Mouse (Mus musculus): ENCODE measurements at regions not wholly inside any gene's neighbourhood (a gene's known extent, or its start where the extent isn't known, plus 50 kb on each side); places are given as distances from the start of the nearest gene placed in this dataset.

- no peak for DNase-seq
Observed at GRCm38 (mm10) chr2:128374926-128375325, 216.1 kb upstream of the Spdye4c start.

DNA sequence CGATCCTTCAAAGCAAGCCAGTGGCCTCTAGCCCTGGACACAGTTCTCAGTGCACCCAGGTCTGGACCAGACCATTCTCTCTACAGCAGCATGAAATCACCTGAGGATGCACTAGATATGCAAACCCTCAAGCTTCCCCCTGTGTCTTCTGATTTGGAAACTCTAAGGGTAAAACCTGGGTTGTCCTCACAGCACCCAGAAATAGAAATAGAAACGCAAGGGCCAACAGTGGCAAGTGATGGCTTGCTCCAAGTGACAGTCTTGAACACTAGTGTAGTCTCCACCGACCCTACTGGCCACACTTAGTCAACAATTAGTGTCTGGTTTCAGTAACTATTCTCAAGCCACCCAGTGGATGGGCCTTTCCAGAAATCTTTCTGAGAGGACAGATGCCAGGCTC is 215.2 kb upstream of the Spdye4c start:
- no peak for DNase-seq

- no peak for DNase-seq
Observed at GRCm38 (mm10) chr2:128377176-128377575, 213.8 kb upstream of the Spdye4c start.

DNA sequence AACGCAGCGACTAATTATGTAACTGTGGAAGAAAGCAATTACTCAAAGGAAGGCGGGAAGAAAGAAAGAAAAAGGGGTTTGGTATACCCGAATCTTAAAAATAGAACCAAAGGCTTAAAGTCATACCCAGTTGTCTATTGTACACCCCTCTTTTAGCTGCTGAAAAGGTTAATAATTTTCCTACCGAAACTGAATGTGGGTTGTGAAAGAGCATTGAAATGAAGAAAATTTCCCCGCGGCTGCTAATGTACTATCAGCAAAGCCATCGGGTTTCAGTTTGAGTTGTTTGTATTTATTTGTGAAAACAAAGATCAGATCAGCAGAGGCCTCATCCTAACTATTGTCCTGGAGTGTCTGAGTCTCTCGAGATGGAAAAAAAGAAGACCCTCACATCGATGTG is 213.3 kb upstream of the Spdye4c start:
- DNase-seq = no peak

DNA sequence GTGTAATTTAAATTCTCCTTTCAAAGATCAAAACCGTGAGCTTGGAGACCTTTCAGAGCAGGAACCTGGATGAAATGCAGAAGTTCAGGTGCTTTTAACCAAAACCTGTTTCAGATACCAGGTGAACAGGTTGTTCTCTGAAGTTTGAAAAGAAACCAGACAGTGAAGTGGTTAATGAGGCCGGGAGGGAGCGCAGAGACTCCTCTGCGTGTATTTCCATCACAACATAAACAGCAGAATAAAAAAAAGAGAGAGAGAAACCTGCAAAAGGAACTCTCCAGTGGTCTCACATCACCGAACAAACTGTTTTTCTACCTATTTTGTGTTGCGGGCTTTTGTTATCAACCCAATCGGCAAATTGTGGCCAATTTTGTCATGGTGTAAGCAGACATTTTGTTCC is 212.6 kb upstream of the Spdye4c start:
- no peak for DNase-seq

DNA sequence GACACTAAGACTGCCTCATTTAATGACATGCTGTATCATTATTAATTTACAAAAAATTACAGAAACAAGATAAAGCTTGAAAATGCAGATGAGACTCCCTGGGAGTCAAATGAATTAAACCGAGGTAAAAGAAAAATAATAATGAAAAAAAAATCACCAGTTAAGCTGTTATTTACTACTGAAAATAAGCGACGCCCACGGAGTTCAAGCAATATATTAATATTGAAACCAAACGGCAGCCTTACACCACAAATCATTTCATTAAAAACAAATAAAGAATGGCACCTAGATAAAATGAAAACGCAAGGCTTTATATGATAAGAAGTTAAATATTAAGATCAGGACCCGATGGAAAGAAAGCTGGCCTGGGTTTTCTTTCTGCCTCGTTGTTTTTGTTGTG is 211.9 kb upstream of the Spdye4c start:
- DNase-seq = no peak

GRCm38 (mm10) chr2:128379554-128379953 is 211.5 kb upstream of the Spdye4c start:
- no peak for DNase-seq

- DNase-seq = no peak
Observed at GRCm38 (mm10) chr2:128380581-128380980, 210.4 kb upstream of the Spdye4c start.

DNA sequence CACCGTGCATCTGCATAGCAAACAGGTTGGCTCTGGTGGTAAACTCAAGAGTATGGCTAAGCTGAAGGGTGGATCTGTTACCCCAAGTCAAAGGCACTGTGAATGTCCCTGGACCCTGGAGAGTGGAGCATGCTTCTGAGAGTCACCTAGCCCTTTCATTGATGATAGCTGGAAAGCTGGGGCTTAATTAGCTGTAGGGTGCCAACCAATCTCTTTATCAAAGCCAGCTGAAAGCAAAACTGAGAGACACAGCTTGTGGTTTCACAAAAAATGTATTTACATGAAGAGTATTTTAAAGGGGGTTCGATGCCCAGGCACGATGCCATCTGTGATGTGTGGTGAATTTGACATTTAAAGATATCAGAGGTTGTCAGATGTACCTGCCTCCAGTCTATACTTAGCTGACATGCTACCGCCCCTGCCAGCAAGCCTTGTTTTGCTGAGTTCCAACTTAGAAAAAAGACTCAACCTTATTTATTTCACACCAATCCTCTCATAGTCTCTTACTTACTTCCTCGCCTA is 209.3 kb upstream of the Spdye4c start:
- DNase-seq = no peak

- DNase-seq = no peak
Observed at GRCm38 (mm10) chr2:128382473-128382872, 208.5 kb upstream of the Spdye4c start.

DNA sequence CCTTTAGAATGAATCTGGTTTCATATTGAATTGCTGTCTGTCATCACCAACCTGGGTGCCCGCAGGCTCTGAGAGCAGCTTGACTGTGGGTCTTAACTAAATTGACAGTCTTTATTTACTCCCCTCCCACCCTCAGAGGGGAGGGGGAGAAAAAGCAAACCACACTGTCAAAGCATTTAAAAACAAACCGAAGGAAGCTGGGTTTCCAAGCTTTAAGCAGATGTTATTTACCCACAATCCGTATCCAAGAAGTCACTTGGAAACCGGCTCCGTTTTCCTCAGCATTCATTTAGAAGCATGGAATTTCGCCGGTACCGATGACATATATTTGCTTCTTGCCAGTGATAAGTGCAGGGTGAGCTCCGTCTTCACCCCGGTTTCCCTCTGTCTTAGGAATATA is 206.4 kb upstream of the Spdye4c start:
- DNase-seq = no peak

GRCm38 (mm10) chr2:128386846-128387621 is 204.0 kb upstream of the Spdye4c start:
- no peak for DNase-seq

DNA sequence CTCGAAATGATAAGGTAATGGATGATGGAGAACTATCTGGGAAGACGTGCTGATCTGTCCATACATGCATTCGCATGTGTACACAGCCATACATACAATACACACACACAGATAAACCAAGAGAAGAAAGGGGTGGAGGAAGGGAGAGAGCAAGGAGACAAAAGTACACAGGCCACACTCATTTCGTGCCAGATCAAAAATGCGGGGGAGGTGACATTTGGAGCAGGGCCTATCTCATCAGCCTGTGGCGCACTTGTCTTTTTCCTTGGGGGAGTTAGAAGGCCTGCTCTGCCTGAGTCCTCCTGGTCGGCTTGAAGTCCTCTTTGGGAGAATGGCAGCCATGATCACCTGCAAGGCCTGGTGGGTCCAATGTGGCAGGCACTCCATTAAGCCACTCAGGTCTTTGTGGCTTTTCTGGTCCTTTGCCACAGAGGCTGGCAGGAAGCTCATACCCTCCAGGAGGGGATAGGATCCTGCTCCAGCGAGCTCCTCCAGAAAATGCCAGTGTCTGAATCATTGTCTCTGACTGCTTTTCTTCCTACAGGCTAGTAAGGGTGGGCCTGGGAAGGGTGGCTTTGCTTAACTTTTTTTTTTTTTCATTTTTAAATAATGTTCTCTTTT is 203.0 kb upstream of the Spdye4c start:
- no peak for DNase-seq

DNA sequence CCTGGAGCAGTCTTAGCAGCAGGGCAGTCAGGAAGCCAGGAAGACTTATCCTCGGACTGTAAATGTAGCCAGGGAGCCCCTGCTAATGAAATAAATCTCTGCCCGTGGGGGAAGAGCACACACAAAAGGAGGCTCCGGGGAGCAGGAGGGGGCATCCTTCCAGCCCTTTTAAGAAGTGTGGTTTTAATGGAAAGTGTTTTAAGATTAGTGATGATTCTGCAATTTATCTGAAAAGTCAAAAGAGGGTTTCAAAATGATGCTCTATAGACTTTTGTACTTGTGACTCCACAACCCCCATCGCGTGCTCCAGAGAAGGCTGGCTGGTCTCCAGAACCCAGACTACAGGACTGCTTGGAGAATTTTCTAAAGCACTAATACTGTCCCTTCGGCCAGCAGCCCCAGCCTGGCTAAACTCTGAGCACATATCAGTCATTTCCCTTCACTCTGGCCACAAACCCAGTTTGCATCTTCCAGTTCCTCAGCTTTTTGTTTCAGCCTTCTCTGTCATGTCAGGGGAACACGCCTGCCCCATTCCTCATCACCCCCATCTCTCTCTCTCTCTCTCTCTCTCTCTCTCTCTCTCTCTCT is 202.0 kb upstream of the Spdye4c start:
- no peak for DNase-seq

- no peak for DNase-seq
Observed at GRCm38 (mm10) chr2:128392344-128392743, 198.7 kb upstream of the Spdye4c start.

GRCm38 (mm10) chr2:128393401-128393800 is 197.6 kb upstream of the Spdye4c start:
- no peak for DNase-seq

DNA sequence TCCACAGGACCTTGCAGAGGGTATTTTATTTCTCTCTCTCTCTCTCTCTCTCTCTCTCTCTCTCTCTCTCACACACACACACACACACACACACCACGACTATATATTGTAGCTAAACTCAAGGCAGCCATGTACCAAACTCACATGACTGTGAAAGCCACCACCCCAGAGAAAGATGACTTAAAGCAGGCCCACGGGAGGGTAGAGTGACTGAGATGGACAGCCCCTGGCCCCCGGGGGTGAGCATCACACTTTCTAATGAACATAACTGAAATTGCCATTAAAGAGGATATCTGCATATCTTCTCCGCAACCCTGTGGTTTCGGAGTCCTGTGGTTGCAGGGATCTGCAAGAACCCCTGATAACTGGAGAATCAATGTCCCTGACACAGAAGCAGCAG is 197.1 kb upstream of the Spdye4c start:
- no peak for DNase-seq

GRCm38 (mm10) chr2:128395308-128396007 is 195.6 kb upstream of the Spdye4c start:
- no peak for DNase-seq

DNA sequence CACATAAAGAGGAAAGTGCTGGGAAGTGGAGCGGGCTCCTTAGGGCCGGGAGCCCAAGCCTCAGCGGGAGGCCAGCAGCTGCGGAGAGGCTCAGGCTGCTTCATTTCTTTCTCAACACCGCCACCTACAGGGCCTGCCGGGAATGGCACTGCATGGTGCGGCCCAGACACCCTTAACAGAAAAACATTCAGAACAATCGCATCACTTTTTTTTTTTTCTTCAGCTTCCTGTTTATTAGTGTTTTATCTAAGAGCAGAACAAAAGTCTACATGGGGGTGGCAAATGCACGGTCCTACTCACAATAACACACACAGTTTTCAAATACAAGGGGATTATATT is 195.0 kb upstream of the Spdye4c start:
- DNase-seq = peak; percentile 80 to 96

DNA sequence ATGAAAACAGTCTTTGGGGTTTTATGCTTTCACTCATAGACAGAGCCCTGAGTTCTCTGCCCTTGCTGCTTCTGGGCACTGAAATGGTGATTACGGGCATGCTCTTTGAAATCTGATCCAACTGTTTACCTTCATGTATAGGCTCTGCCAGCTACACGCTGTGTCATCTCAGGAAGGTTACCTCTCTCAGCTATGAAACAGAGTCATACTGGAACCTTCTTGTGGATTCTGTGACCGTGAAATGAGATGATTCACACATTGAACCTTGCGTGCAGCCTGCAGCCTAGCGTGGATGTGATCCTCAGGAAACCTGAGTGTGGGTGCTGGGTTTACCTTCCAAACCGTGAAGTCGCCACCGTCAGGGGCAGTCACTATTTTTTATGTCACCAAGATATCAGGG is 189.7 kb upstream of the Spdye4c start:
- DNase-seq = no peak

- DNase-seq = no peak
Observed at GRCm38 (mm10) chr2:128403143-128403935, 187.7 kb upstream of the Spdye4c start.

DNA sequence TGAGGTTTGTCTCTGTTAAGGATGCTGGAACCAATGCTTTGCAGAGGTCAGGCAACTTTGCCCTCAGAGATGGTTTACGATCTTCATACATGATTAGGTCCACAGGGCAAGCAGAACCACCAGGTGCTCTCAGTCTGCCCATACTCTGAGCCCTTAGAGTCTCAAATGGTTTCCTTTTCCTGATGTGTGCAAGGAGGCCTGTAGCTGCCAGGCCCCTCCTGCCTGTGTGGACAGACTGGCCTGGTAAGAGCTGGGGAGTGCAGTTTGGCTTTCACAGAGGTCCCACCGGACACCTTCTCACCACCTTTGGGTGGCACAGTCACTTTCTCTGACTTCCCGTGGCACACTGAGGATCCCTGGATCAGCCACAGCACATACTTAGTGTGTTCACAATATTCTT is 186.6 kb upstream of the Spdye4c start:
- no peak for DNase-seq

- DNase-seq = no peak
Observed at GRCm38 (mm10) chr2:128407076-128407475, 183.9 kb upstream of the Spdye4c start.
